Mouse (Mus musculus): ENCODE measurements around the gene B4gat1. TPM values are rescaled to one million over a fixed set of nuclear protein-coding genes. Genes with fewer than 3 reads are reported as not detected.

The B4gat1 gene
- total RNA-seq, 2 experiments from 2014 or later: 28.5 to 31.4 TPM

DNA sequence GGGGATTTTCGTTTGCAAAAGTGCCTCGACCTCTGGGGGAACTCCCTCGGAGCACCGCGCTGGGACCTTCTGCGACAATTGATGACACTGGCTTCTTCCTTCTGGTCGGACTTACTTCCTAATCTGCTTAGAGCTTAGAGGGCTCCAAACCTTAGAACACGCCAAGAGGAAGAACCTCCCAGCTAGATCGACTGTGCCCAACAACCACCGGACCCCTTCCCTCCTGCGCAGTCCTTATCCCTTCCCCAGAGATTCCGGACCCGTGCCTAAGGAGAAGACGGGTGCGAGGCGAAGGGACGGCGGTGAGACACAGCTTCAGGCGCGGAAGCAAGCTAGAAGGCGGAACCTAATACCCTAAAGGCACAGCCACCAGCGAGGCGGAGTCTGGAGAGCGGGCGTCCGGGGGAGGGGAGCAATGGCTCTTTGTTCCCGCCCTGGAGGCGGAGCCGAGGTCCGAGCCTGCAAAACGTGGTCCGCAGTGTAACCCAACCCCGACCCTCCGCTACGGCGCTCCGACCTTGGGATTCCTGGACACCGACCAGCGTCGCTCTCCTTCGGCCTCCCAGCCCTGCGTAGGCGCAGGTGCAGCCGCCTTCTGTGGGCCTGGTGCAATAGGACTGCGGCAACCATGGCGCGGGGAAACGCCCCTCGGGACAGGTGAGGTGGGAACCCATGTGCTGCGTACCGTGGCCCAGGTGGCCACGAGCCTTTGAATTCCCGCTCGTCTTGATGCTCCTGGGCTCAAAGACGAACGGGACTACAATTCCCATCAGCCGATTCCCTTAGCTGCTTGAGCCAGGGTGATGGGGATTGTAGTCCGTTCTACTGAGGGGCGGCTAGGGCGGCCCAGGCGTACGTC, 14.8 kb upstream of the B4gat1 start, which contains the start of gene Slc29a2:
Gene Slc29a2 (plus strand): TSS at position 240 of the 859 bp plus-strand sequence.
- DNase-seq (ENCODE audit: low spot score in 2 of 2): peak; percentile 78 to 93

GRCm38 (mm10) chr19:5026111-5026510, 12.5 kb upstream of the B4gat1 start:
- no peak for DNase-seq (ENCODE audit: low spot score in 2 of 2)

DNA sequence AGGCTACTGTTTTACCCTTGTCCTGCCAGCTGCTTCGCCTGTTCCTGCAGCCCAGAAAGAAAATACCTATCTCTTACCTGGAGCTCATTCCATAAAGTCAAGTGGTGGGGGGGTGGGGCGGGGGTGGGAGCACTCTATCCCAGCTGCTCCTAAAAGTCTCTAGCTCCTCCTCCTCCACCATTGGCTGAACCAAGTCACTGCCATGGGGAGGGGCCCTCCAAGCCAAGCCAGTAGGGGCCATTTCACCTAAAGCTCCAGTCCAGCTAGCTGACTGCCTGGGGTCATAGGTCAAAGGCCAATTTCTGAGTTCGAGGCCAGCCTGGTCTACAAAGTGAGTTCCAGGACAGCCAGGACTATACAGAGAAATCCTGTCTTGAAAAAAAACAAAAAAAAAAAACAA, 5.9 kb upstream of the B4gat1 start:
- DNase-seq (ENCODE audit: low spot score in 2 of 2): no peak

- no peak for DNase-seq (ENCODE audit: low spot score in 2 of 2)
These were observed 2.0 kb upstream of the B4gat1 start for GRCm38 (mm10) chr19:5036577-5036976.

DNA sequence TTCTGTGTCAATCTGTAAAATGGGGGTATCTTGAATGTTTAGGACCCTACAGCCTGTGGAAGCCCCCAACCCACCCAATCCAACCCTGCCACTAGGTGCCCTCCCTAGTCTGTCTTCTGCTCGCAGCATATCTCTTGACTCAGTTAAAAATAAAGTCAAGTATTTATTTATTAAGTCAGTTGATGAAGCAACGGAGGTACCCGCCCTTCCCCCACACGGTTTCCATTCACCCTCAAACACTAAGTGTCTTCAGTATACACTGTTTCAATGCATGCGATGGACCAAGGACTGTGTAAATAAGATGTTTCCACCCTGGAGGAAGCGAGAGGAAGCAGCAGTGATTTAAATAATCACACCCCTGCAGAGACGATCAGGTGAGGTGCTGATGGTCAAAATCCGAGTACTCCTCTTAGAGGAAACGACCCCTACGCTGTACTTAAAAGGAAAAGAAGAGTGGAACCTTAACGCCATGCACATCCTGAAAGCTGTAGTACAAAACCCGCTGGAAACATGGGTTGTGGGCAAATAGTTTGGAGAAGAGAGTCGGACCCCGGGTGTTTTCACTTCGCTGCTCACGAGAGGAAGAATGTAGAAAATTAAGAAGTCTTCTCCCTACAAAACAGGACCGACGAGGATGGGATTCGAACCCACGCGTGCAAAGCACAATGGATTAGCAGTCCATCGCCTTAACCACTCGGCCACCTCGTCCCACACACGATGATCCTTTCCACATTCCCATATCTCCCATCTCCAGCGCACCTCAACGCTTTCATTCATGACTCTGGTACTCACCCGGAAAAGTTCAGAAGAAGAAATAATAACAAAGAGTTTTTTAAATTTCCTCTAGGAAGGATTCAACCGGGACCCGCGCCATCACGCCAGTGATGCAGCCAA, 701 bp upstream of the B4gat1 start:
- DNase-seq (ENCODE audit: low spot score in 2 of 2): peak; percentile 63 to 74

GRCm38 (mm10) chr19:5039301-5040114, 882 bp downstream of the B4gat1 start:
- no peak for DNase-seq (ENCODE audit: low spot score in 2 of 2)

GRCm38 (mm10) chr19:5040862-5041523, 2.4 kb downstream of the B4gat1 start, which contains the start of gene Brms1:
Brms1 (plus strand) TSS chr19:5041354.
- peak; percentile 77 to 90 for DNase-seq (ENCODE audit: low spot score in 2 of 2)

GRCm38 (mm10) chr19:5041588-5041987, 3.0 kb downstream of the B4gat1 start:
- no peak for DNase-seq (ENCODE audit: low spot score in 2 of 2)

DNA sequence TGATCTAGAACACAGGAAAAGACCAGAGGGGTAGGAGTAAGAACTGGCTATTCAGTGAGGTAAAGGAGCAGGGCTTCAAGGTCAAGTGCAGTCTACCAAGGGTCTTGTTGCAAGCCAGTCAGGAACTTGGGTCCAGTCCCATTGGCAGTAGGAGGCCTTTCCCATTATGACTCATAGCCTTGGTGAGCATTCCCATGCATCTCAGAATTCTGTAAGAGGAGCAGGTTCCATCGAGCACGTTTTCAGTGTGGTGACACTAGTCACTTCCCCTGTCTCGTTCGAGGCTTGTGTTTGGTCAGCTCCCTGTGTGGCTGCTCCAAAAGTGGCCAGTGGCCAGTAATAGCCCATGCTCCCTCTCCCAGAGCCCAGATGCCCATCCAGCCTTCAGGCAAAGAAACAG, 6.9 kb downstream of the B4gat1 start:
- no peak for DNase-seq (ENCODE audit: low spot score in 2 of 2)

- no peak for DNase-seq (ENCODE audit: low spot score in 2 of 2)
These were observed 9.8 kb downstream of the B4gat1 start for GRCm38 (mm10) chr19:5048138-5049056.

- no peak for DNase-seq (ENCODE audit: low spot score in 2 of 2)
These were observed 10.7 kb downstream of the B4gat1 start for GRCm38 (mm10) chr19:5049325-5049724.

- no peak for DNase-seq (ENCODE audit: low spot score in 2 of 2)
These were observed 11.7 kb downstream of the B4gat1 start, which contains the start of gene Rin1 for GRCm38 (mm10) chr19:5050047-5050905. Rin1 (plus strand) TSS chr19:5050481.

- no peak for DNase-seq (ENCODE audit: low spot score in 2 of 2)
These were observed 12.4 kb downstream of the B4gat1 start for GRCm38 (mm10) chr19:5051031-5051430.

GRCm38 (mm10) chr19:5051515-5051914, 12.9 kb downstream of the B4gat1 start:
- DNase-seq (ENCODE audit: low spot score in 2 of 2): no peak

DNA sequence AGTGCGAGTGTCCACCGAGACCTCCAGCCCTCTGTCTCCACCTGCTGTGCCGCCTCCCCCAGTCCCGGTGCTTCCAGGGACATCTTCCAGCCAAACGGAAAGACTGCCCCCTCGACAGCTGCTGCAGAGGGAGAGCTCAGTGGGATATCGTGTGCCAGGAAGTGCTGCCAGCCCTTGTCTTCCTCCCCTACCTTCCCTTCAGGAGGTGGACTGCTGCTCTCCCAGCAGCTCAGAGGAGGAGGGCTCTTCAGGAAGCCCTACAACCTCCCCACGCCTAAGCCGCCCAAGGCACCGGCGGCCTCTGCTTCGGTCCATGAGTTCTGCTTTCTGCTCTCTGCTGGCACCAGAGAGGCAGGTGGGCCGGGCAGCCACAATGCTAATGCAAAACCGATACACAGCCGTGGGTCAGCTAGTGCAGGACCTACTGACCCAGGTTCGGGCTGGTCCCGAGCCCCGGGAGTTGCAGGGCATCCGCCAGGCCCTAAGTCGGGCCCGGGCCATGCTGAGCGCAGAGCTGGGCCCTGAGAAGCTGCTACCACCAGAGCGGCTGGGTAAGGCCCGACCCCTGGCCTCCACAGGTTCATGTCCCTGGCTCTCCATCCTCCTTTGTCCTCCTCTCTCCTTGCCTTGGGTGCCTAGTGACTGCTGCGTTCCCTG, 13.7 kb downstream of the B4gat1 start:
- no peak for DNase-seq (ENCODE audit: low spot score in 2 of 2)

- no peak for DNase-seq (ENCODE audit: low spot score in 2 of 2)
These were observed 14.2 kb downstream of the B4gat1 start for GRCm38 (mm10) chr19:5052853-5053252.

DNA sequence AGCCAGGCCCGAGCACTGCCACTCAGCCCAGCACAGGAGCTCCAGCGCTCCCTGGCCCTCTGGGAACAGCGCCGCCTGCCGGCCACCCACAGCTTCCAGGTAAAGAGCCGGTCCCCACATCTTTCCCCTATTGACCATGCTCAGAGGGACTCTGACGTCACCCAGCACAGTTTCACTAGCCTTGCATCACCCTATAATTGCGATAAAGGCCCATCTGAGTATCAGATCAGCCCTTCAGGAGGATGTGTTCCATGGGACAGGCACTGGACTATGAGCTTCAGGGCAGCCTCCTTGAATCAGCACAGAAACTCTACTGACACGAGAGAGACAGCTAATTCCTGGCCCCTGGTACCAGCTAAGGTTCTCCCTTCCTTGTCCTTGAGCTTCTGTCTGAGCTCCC, 15.3 kb downstream of the B4gat1 start:
- DNase-seq (ENCODE audit: low spot score in 2 of 2): peak in 1 of 2 experiments; percentile 67

DNA sequence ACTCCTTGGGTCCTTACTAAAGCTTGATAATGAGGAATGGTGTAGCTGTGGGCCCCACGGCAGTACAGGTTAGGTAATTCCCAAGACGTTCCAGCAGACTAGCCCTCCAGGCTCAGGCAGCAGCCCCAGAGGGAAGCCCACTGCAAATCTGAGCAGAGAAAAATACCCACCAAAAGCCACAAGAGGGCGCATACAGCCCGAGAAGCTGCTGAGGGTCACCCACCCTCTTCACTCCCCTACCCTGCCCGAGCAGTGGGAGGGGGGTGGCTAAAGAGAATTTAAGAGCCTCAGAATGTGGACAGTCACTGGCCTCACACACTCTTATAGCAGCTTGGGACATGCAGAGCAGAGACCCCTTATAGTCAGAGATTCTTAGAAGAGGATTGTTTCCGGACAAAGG, 17.6 kb downstream of the B4gat1 start:
- DNase-seq (ENCODE audit: low spot score in 2 of 2): no peak
